ENCODE assay signal across 31 mouse cellular contexts in genomic region chr14:121909868-121910267, GRCm38 (mm10). TPM values are rescaled to one million over a fixed set of nuclear protein-coding genes. Genes with fewer than 3 reads are reported as not detected.
"Had no signal": no experiment of that assay in that cellular context is flagged by ENCODE, and none has a peak within 500 bp of the region (broad histone marks: within the 10 kb centered on the region; RNA-seq: fewer than 3 reads in every experiment).

No protein-coding gene starts in this region.

- H3K4me3 ChIP-seq: gastrocnemius, adult 2 months; heart, adult 2 months; heart, embryonic 13.5 days; heart, embryonic 15.5 days; intestine, embryonic 15.5 days; layer of hippocampus, adult 2 months; limb, embryonic 13.5 days; limb, embryonic 15.5 days had no signal

- H3K4me1 ChIP-seq: intestine, embryonic 15.5 days; limb, embryonic 13.5 days; limb, embryonic 15.5 days had no signal

- DNase-seq: gastrocnemius, adult 2 months; gastrocnemius, postnatal 10 days; gastrocnemius, postnatal 25 days; heart, adult 11 months; heart, adult 2 months; heart, postnatal 14 days; heart, postnatal 36 days; kidney, adult 18-20 months; kidney, adult 8-10 months; kidney, postnatal 10 days; kidney, postnatal 25 days; kidney, postnatal 4 days; left cerebral cortex, postnatal 4 days had no signal

- H3K27me3 ChIP-seq: heart, embryonic 13.5 days; heart, embryonic 15.5 days; intestine, embryonic 15.5 days; limb, embryonic 13.5 days; limb, embryonic 15.5 days had no signal

- ATAC-seq: hindbrain, embryonic 16.5 days; inflammation-experienced regulatory T-cells, adult 6 months; intestine, embryonic 15.5 days; intestine, postnatal 0 days had no signal

- H3K27ac ChIP-seq: gastrocnemius, adult 2 months; heart, adult 2 months; heart, embryonic 13.5 days; heart, embryonic 15.5 days; hindbrain, embryonic 14.5 days; intestine, embryonic 15.5 days; layer of hippocampus, adult 2 months; limb, embryonic 13.5 days; limb, embryonic 15.5 days had no signal

- H3K9ac ChIP-seq: heart, embryonic 13.5 days; heart, embryonic 15.5 days; hindbrain, embryonic 14.5 days; intestine, embryonic 15.5 days; limb, embryonic 13.5 days; limb, embryonic 15.5 days had no signal

- H3K9me3 ChIP-seq: heart, embryonic 13.5 days; heart, embryonic 15.5 days; intestine, embryonic 15.5 days; limb, embryonic 13.5 days; limb, embryonic 15.5 days had no signal

- H3K4me2 ChIP-seq: heart, embryonic 11.5 days; heart, embryonic 13.5 days; heart, embryonic 15.5 days; hindbrain, embryonic 14.5 days; intestine, embryonic 15.5 days; limb, embryonic 13.5 days; limb, embryonic 15.5 days had no signal

RNA-seq across cellular contexts. Expression of gene Gpr18, which starts 5.7 kb away (rescaled TPM):
- total RNA-seq: gastrocnemius, adult 2 months; gastrocnemius, postnatal 10 days; gastrocnemius, postnatal 25 days; gastrocnemius, postnatal 4 days; layer of hippocampus, adult 2 months; layer of hippocampus, postnatal 10 days; layer of hippocampus, postnatal 25 days; left cerebral cortex, adult 8-10 months; left cerebral cortex, postnatal 10 days; left cerebral cortex, postnatal 25 days; left cerebral cortex, postnatal 4 days had no signal
- polyA plus RNA-seq: heart, embryonic 13.5 days; hindbrain, embryonic 14.5 days; kidney, embryonic 16.5 days had no signal
